Mouse (Mus musculus): ENCODE measurements at regions not wholly inside any gene's neighbourhood (a gene's known extent, or its start where the extent isn't known, plus 50 kb on each side); places are given as distances from the start of the nearest gene placed in this dataset.

DNA sequence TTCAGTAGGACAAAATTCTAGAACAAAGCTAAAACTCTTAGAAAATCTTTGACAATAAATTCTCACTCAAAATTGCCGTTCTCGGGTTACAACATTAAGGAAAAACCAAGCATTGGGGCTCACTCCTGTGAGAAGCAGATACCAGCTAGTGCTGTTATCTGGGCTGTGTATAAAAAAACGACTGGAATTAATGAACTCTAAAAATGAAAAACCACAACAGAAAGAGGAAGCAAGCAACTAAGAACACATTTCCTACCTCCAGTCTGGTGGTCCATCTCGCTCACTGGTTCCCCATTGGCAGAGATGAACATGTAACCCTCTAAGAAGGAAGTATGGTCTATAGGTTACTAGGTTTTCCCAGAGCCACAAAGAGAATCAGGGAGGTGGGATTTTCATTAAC, 824.9 kb upstream of the 2610301B20Rik start:
- Histone ChIP-seq H3K4me3 (no peak overlapping the region), H3K9me3 (no peaks in the 10 kb centered on the region), H3K27ac (replicated peaks) (no peak overlapping the region), H3K36me3 (no peaks in the 10 kb centered on the region), H3K4me1 (no peaks in the 10 kb centered on the region), H3K4me2 (replicated peaks) (no peak overlapping the region), H3K9ac (replicated peaks) (no peak overlapping the region), H3K27me3 (no peaks in the 10 kb centered on the region)
- 73% methylated on average over 4 of the region's 4 CpGs for WGBS
- ATAC-seq (replicated peaks), result no peak

DNA sequence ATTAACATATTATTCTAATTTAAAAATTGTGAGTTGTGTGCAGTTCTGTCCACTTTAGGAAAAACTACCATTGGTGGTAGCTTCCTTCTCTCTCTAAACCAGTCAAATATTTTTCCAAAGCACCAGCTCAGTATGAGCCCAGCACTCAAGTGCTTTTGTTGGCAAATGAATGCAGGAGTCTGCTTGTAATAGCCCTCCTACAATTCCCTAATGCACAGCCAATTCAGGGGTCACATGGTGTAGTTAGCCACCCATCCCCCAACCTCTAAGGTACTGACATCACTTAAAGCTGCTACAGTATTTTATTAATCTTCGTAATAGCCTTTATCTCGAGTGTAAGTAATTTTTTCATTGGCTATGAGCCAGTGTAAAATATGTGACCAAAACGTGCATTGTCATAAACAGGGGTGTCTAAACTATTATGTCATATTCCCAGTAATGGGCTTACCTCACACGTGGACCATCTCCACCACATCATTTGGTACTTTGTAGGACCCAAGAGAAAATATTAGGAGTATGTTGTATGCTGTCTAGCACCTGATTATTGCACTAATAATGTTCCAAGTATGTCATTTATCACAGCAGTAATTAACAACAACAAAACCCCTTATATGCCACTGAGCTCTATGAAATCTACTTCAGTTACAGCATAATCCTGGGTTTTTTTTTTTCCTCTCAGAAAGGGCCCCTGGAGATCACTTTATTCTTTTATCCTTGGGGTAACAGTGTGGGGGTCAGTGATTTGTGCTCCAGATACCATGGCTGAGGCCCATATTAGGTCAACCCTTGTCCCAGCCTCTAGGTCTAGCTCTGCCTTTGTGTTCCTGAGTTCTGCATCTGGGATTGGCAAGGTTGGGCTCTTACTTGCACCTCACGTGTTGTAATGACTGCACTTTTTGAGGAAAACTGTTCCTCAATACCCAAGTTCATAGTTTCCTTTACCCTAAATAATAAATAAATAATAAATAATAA, 822.7 kb upstream of the 2610301B20Rik start:
- Histone ChIP-seq H3K27ac (replicated peaks) (no peak overlapping the region), H3K9ac (replicated peaks) (no peak overlapping the region), H3K4me1 (no peaks in the 10 kb centered on the region), H3K27me3 (no peaks in the 10 kb centered on the region), H3K36me3 (no peaks in the 10 kb centered on the region), H3K4me2 (replicated peaks) (no peak overlapping the region), H3K9me3 (no peaks in the 10 kb centered on the region), H3K4me3 (no peak overlapping the region)
- 54% methylated on average over 5 of the region's 5 CpGs for whole genome bisulfite sequencing
- ATAC-seq (replicated peaks), result peak; percentile 84

DNA sequence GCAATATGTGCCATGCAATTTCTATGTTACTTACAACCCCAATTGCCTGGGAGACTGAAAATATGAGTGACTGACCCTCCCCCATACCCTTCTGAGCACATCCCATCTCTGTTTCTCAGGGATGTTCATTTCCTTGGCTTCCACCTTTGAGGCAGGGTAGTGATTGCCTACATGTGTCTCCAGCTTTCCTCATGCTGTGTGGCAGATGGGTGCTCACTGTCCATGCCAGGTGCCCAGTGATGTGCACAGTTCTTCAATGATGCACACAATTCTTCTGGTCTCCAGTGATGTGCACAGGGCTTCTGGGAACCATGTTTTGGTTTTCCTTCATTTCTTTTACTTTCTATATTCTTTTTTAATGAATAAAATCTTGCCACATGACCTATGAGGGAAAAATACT, 821.4 kb upstream of the 2610301B20Rik start:
- Histone ChIP-seq H3K36me3 (no peaks in the 10 kb centered on the region), H3K4me1 (no peaks in the 10 kb centered on the region), H3K27ac (replicated peaks) (no peak overlapping the region), H3K4me2 (replicated peaks) (no peak overlapping the region), H3K9ac (replicated peaks) (no peak overlapping the region), H3K27me3 (no peaks in the 10 kb centered on the region), H3K9me3 (no peaks in the 10 kb centered on the region), H3K4me3 (no peak overlapping the region)
- no peak for ATAC-seq (replicated peaks)

DNA sequence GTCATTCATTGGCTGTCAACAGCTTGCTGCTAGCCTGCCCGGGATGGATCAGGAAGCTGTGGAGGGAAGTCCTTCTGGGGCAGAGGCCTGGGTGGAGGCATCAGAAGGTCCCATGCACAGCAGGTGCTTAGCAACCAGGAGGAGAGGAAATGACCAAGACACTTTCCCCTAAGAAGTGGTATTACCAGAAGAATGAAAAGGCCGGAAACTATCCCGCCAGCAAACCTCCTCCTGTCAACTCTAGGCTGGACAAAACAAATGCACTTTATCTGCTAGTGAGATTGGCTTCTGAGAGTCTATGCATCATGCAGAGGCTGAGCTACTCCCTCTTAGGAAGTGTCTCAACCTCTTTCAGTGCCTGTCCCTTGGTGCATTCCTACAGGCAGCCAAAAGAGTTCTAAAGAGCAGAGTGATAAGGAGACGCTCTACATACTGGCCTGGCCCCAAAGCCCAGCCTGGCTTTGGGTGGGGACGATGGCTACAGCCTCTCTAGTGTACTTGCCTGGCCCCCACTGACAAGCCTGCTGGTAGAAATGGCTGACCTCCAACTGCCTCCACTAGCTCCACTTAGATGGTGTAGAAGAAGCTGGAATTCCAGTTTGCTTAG, 801.7 kb upstream of the 2610301B20Rik start:
- WGBS, result 82% methylated on average over 5 of the region's 5 CpGs
- Histone ChIP-seq H3K27me3 (no peaks in the 10 kb centered on the region), H3K4me2 (replicated peaks) (no peak overlapping the region), H3K9ac (replicated peaks) (no peak overlapping the region), H3K4me3 (no peak overlapping the region), H3K4me1 (no peaks in the 10 kb centered on the region), H3K27ac (replicated peaks) (no peak overlapping the region), H3K36me3 (no peaks in the 10 kb centered on the region), H3K9me3 (no peaks in the 10 kb centered on the region)
- no peak for ATAC-seq (replicated peaks)

DNA sequence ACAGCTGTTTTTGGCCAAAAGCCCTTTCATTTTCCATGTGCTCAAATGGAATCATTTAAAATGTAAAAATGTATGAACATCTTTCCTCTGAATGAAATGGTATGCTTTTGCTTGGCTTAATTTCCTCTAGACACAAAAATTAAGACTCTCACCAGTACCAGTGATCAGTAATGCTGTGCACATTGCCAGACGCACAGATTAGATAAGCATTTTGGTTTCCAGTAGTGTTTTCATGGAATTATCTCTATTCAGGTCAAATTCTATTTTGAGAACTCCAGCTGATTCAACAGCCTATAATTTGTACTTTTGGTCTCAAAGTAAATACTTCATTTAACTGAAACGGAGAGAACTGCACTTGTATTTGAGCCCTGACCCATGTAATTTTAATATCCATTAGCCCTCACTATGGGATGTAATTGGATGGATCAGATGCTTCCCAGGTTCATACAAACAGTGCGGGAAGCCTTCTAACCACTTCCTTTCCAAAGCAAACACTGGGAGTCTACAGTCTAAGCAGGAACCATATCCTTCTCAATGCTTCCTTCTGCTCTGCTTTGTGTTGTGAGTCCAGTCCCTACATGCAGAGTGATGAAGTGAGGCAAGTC, 794.6 kb upstream of the 2610301B20Rik start:
- Histone ChIP-seq H3K27ac (replicated peaks) (no peak overlapping the region), H3K9ac (replicated peaks) (no peak overlapping the region), H3K4me2 (replicated peaks) (no peak overlapping the region), H3K4me3 (no peak overlapping the region), H3K4me1 (no peaks in the 10 kb centered on the region), H3K27me3 (no peaks in the 10 kb centered on the region), H3K9me3 (no peaks in the 10 kb centered on the region), H3K36me3 (no peaks in the 10 kb centered on the region)
- ATAC-seq (replicated peaks), result no peak
- WGBS, result 50% methylated on average over 3 of the region's 3 CpGs

DNA sequence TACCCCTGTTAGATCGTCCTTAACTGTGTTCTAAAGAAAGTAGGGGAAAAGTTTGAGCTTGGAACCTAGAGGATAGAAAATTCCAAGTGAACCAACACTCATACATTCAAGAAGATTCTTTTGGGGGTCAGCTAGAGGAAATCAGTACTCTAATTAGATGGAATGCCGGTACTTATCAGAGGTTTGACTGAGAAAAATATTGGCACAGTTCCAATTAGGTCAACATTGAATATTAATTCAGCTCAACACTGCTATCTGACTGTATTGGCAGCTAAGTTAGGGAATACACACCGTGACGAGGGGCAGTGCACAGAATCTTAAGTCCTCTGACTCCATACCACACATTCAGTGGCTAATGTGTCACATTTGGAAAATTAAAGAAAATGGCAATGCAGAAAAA, 759.5 kb upstream of the 2610301B20Rik start:
- WGBS, result 48% methylated on average over 4 of the region's 4 CpGs
- H3K4me1 ChIP-seq, result no peaks in the 10 kb centered on the region
- H3K27ac ChIP-seq (replicated peaks), result no peak overlapping the region
- H3K9ac ChIP-seq (replicated peaks), result no peak overlapping the region
- no peaks in the 10 kb centered on the region for H3K9me3 ChIP-seq
- H3K4me3 ChIP-seq, result no peak overlapping the region
- no peaks in the 10 kb centered on the region for H3K27me3 ChIP-seq
- no peak overlapping the region for H3K4me2 ChIP-seq (replicated peaks)
- no peaks in the 10 kb centered on the region for H3K36me3 ChIP-seq
- no peak for ATAC-seq (replicated peaks)

DNA sequence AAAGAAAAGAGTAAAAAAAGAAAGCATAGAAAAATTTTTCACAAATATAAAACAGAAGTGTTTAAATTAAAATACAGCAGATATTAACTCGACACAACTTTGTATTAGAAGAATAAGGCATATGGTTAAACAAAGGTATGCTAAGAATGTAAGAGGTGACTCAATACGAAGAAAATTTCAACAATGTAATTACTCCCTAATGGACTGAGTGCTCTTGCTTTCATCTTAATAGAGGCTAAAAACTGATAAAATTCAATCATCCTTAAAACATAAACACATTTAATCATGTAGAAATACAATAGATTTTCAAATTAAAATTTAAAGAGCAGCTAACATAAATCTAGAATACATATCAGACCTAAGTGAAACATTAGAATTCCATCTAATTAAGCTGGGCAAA, 756.3 kb upstream of the 2610301B20Rik start:
- no peak overlapping the region for H3K9ac ChIP-seq (replicated peaks)
- no peaks in the 10 kb centered on the region for H3K9me3 ChIP-seq
- H3K36me3 ChIP-seq, result no peaks in the 10 kb centered on the region
- no peak overlapping the region for H3K4me3 ChIP-seq
- H3K27ac ChIP-seq (replicated peaks), result no peak overlapping the region
- H3K27me3 ChIP-seq, result no peaks in the 10 kb centered on the region
- no peak overlapping the region for H3K4me2 ChIP-seq (replicated peaks)
- H3K4me1 ChIP-seq, result no peaks in the 10 kb centered on the region
- no peak for ATAC-seq (replicated peaks)
- WGBS, result 63% methylated on average over 2 of the region's 2 CpGs

DNA sequence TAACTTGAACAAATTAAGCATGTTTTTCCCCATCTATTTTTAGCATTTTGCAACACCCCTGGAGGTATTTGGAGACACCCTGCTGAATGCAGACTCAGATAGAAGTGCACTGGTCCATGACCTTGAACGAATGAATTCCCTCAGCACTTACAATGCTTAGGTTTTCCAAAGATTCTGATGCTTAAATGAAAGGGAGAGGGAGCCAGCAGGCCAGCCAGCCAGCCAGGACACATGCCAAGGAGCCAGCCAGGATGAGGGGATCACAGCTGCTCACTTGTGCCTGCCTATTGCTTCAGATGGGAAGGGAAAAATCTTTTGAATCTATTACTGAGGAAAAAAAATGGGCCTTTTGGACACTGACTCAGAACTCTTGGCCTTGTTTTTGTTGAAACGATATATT, 750.0 kb upstream of the 2610301B20Rik start:
- H3K9ac ChIP-seq (replicated peaks), result no peak overlapping the region
- peaks cover 7% of the 10 kb centered on the region; the same call in 1 of the 2 replicates for H3K4me1 ChIP-seq
- peak; percentile 60 for ATAC-seq (replicated peaks)
- H3K27me3 ChIP-seq, result no peaks in the 10 kb centered on the region
- H3K27ac ChIP-seq (replicated peaks), result no peak overlapping the region
- H3K4me3 ChIP-seq, result no peak overlapping the region
- 39% methylated on average over 2 of the region's 2 CpGs for WGBS
- H3K36me3 ChIP-seq, result no peaks in the 10 kb centered on the region
- H3K9me3 ChIP-seq, result no peaks in the 10 kb centered on the region
- no peak overlapping the region for H3K4me2 ChIP-seq (replicated peaks)

DNA sequence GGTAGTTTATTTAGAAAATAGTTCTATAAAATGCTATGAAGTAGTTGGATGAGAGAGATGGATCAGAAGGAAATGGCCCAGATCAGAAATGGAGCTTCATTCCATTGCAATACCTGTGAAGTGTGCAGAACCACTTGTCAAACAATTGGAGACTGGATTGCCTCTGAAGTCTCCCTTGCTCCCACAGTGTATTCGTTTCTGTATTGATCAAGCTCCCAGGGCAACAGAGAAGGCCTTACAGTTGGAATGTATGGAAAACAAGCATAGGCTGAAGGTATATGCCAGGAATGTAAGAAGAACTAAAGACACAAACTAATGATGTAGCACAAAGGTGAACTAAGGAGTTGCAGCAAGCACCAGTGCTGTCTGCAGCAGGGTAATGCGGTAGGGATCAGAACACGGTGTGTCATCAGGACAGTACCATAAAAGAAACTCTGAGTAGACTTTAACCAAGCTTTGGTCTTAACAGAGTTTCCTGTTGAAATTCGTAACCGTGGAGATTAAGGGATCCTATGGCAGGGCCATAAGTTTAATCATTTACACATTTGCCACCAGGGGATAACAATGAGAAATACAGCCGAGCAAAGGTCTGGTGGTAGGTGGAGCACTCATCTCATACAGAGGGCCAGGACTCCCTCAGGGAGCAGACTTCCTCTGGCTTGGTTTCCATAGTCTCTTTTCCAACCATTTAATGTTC, 732.9 kb upstream of the 2610301B20Rik start:
- H3K4me1 ChIP-seq, result no peaks in the 10 kb centered on the region
- no peak for ATAC-seq (replicated peaks)
- no peak overlapping the region for H3K4me3 ChIP-seq
- H3K36me3 ChIP-seq, result no peaks in the 10 kb centered on the region
- H3K9ac ChIP-seq (replicated peaks), result no peak overlapping the region
- H3K27me3 ChIP-seq, result no peaks in the 10 kb centered on the region
- no peak overlapping the region for H3K27ac ChIP-seq (replicated peaks)
- WGBS, result 88% methylated on average over 6 of the region's 6 CpGs
- no peaks in the 10 kb centered on the region for H3K9me3 ChIP-seq
- no peak overlapping the region for H3K4me2 ChIP-seq (replicated peaks)

DNA sequence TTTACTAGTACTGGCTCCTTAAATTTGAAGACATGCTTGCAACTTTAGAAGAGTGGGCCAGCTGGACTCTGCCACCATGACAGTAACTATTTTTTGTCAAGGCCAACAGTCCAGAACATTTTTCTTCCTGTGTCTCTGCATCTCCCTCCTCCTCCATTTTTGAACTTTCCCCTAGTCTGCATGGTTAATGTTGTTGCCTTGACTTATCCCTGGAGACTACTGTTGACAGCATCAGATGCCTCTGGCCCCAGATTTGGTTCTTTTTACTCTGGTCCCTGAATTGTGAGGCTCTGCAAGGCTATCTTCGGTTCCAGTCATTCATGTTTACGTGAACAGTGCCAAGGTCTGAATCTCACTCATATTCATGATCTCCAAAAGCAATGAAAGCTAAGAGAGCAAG, 724.4 kb upstream of the 2610301B20Rik start:
- Histone ChIP-seq H3K4me1 (no peaks in the 10 kb centered on the region), H3K27me3 (no peaks in the 10 kb centered on the region), H3K4me2 (replicated peaks) (no peak overlapping the region), H3K27ac (replicated peaks) (no peak overlapping the region), H3K36me3 (no peaks in the 10 kb centered on the region), H3K4me3 (no peak overlapping the region), H3K9ac (replicated peaks) (no peak overlapping the region), H3K9me3 (no peaks in the 10 kb centered on the region)
- 85% methylated on average over 2 of the region's 2 CpGs for WGBS
- no peak for ATAC-seq (replicated peaks)

DNA sequence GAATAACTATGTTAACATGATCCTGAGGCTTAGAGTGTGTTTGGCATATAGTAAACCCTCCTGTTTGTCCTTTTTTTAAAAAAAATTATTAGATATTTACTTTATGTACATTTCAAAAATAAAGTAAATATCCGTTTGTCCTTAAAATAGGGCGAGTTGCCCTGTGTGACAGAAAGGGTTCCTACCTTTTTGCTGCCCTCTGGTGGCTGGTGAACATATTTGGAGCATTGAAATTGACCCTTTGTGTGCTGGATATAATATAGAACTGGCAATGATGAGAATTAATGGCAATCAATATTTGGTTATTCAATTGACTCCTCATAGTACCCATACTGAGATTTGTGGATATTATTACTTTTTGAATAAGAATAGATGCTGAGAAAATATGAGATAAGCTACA, 723.8 kb upstream of the 2610301B20Rik start:
- no peak for ATAC-seq (replicated peaks)
- H3K4me3 ChIP-seq, result no peak overlapping the region
- no peak overlapping the region for H3K27ac ChIP-seq (replicated peaks)
- WGBS, result 23% methylated on average over 2 of the region's 2 CpGs
- H3K27me3 ChIP-seq, result no peaks in the 10 kb centered on the region
- no peaks in the 10 kb centered on the region for H3K36me3 ChIP-seq
- H3K9me3 ChIP-seq, result no peaks in the 10 kb centered on the region
- no peak overlapping the region for H3K4me2 ChIP-seq (replicated peaks)
- no peak overlapping the region for H3K9ac ChIP-seq (replicated peaks)
- no peaks in the 10 kb centered on the region for H3K4me1 ChIP-seq
